Mouse (Mus musculus): Measurements from ENCODE around the gene Clec10a. TPM values are rescaled to one million over a fixed set of nuclear protein-coding genes. Genes with fewer than 3 reads are reported as not detected.

The Clec10a gene
- polyA plus RNA-seq, 1 experiment from 2014 or later, result 0.39 TPM

- ATAC-seq (ENCODE audit: insufficient read depth), result no peak
- WGBS (ENCODE audit: insufficient replicate concordance), result 59% methylated on average over 7 of the region's 7 CpGs
- Histone ChIP-seq H3K4me1 (replicated peaks) (no peaks in the 10 kb centered on the region; the same call in 1 of the 2 replicates), H3K27me3 (peaks cover 23% of the 10 kb centered on the region), H3K4me3 (replicated peaks) (no peak overlapping the region), H3K27ac (replicated peaks) (no peak overlapping the region), H3K9me3 (replicated peaks) (no peaks in the 10 kb centered on the region), H3K9ac (no peak overlapping the region), H3K36me3 (replicated peaks) (no peaks in the 10 kb centered on the region), H3K4me2 (no peak overlapping the region)
Observed at GRCm38 (mm10) chr11:70207283-70207682, 51.3 kb downstream of the Clec10a start.

- peaks cover 37% of the 10 kb centered on the region for H3K27me3 ChIP-seq
- H3K4me3 ChIP-seq (replicated peaks), result no peak overlapping the region
- no peak overlapping the region for H3K9ac ChIP-seq
- no peak overlapping the region for H3K4me2 ChIP-seq
- no peak for ATAC-seq (ENCODE audit: insufficient read depth)
- WGBS (ENCODE audit: insufficient replicate concordance), result 47% methylated on average over 5 of the region's 5 CpGs
- no peak overlapping the region for H3K27ac ChIP-seq (replicated peaks)
- H3K4me1 ChIP-seq (replicated peaks), result peaks cover 3% of the 10 kb centered on the region
- H3K36me3 ChIP-seq (replicated peaks), result no peaks in the 10 kb centered on the region
- H3K9me3 ChIP-seq (replicated peaks), result no peaks in the 10 kb centered on the region
Observed at GRCm38 (mm10) chr11:70208778-70209388, 52.9 kb downstream of the Clec10a start.

- Histone ChIP-seq H3K27ac (replicated peaks) (no peak overlapping the region), H3K9ac (no peak overlapping the region), H3K4me3 (replicated peaks) (no peak overlapping the region), H3K4me1 (replicated peaks) (peaks cover 16% of the 10 kb centered on the region), H3K4me2 (no peak overlapping the region), H3K36me3 (replicated peaks) (no peaks in the 10 kb centered on the region), H3K9me3 (replicated peaks) (no peaks in the 10 kb centered on the region), H3K27me3 (peaks cover 54% of the 10 kb centered on the region)
- ATAC-seq (ENCODE audit: insufficient read depth), result no peak
- 80% methylated on average over 2 of the region's 2 CpGs for WGBS (ENCODE audit: insufficient replicate concordance)
Observed at GRCm38 (mm10) chr11:70210681-70211080, 54.7 kb downstream of the Clec10a start.

GRCm38 (mm10) chr11:70211972-70212371 lies 56.0 kb downstream of the Clec10a start:
- Histone ChIP-seq H3K9me3 (replicated peaks) (no peaks in the 10 kb centered on the region), H3K27me3 (peaks cover 67% of the 10 kb centered on the region), H3K4me1 (replicated peaks) (peaks cover 16% of the 10 kb centered on the region), H3K4me3 (replicated peaks) (no peak overlapping the region), H3K36me3 (replicated peaks) (no peaks in the 10 kb centered on the region), H3K27ac (replicated peaks) (no peak overlapping the region), H3K4me2 (no peak overlapping the region), H3K9ac (no peak overlapping the region)
- no peak for ATAC-seq (ENCODE audit: insufficient read depth)
- 69% methylated on average over 6 of the region's 6 CpGs for WGBS (ENCODE audit: insufficient replicate concordance)

- 50% methylated on average over 6 of the region's 6 CpGs for WGBS (ENCODE audit: insufficient replicate concordance)
- H3K27ac ChIP-seq (replicated peaks), result no peak within 1 kb of the TSS
- no peaks in the 10 kb centered on the region for H3K36me3 ChIP-seq (replicated peaks)
- H3K4me2 ChIP-seq, result peak within 1 kb of the TSS; percentile 60
- H3K4me3 ChIP-seq (replicated peaks), result no peak within 1 kb of the TSS
- H3K4me1 ChIP-seq (replicated peaks), result peaks cover 16% of the 10 kb centered on the region
- H3K27me3 ChIP-seq, result peaks cover 66% of the 10 kb centered on the region
- no peak for ATAC-seq (ENCODE audit: insufficient read depth)
- H3K9ac ChIP-seq, result no peak within 1 kb of the TSS
- H3K9me3 ChIP-seq (replicated peaks), result no peaks in the 10 kb centered on the region
Observed at GRCm38 (mm10) chr11:70212423-70212822, 56.4 kb downstream of the Clec10a start, which contains the start of gene Slc16a11. Gene Slc16a11 (plus strand): TSS chr11:70212752.

- Histone ChIP-seq H3K4me3 (replicated peaks) (no peak overlapping the region), H3K27ac (replicated peaks) (no peak overlapping the region), H3K9me3 (replicated peaks) (no peaks in the 10 kb centered on the region), H3K36me3 (replicated peaks) (no peaks in the 10 kb centered on the region), H3K4me2 (no peak overlapping the region), H3K27me3 (peaks cover 66% of the 10 kb centered on the region), H3K4me1 (replicated peaks) (peaks cover 16% of the 10 kb centered on the region), H3K9ac (no peak overlapping the region)
- 9% methylated on average over 9 of the region's 9 CpGs for WGBS (ENCODE audit: insufficient replicate concordance)
- no peak for ATAC-seq (ENCODE audit: insufficient read depth)
Observed at GRCm38 (mm10) chr11:70212896-70213295, 56.9 kb downstream of the Clec10a start.

GRCm38 (mm10) chr11:70213736-70214135 lies 57.7 kb downstream of the Clec10a start:
- ATAC-seq (ENCODE audit: insufficient read depth), result no peak
- Histone ChIP-seq H3K9ac (no peak overlapping the region), H3K36me3 (replicated peaks) (no peaks in the 10 kb centered on the region), H3K4me2 (peak overlapping the region; percentile 60), H3K4me1 (replicated peaks) (peaks cover 25% of the 10 kb centered on the region), H3K4me3 (replicated peaks) (peak overlapping the region; percentile 36), H3K27ac (replicated peaks) (no peak overlapping the region), H3K27me3 (peaks cover 66% of the 10 kb centered on the region), H3K9me3 (replicated peaks) (no peaks in the 10 kb centered on the region)
- 8% methylated on average over 26 of the region's 26 CpGs for WGBS (ENCODE audit: insufficient replicate concordance)

GRCm38 (mm10) chr11:70214191-70214855 lies 58.3 kb downstream of the Clec10a start:
- Histone ChIP-seq H3K4me1 (replicated peaks) (peaks cover 31% of the 10 kb centered on the region), H3K4me2 (peak overlapping the region; percentile 60), H3K36me3 (replicated peaks) (no peaks in the 10 kb centered on the region), H3K27me3 (peaks cover 66% of the 10 kb centered on the region), H3K9ac (no peak overlapping the region), H3K4me3 (replicated peaks) (peak overlapping the region; percentile 36), H3K9me3 (replicated peaks) (no peaks in the 10 kb centered on the region), H3K27ac (replicated peaks) (no peak overlapping the region)
- WGBS (ENCODE audit: insufficient replicate concordance), result 2% methylated on average over 46 of the region's 46 CpGs
- ATAC-seq (ENCODE audit: insufficient read depth), result peak; percentile 29; the same call in 1 of the 2 replicates

- Histone ChIP-seq H3K27me3 (peaks cover 66% of the 10 kb centered on the region), H3K36me3 (replicated peaks) (no peaks in the 10 kb centered on the region), H3K27ac (replicated peaks) (no peak overlapping the region), H3K9ac (no peak overlapping the region), H3K4me3 (replicated peaks) (peak overlapping the region; percentile 36; the same call in 1 of the 2 replicates), H3K4me1 (replicated peaks) (peaks cover 36% of the 10 kb centered on the region), H3K9me3 (replicated peaks) (no peaks in the 10 kb centered on the region), H3K4me2 (peak overlapping the region; percentile 60)
- 12% methylated on average over 18 of the region's 18 CpGs for WGBS (ENCODE audit: insufficient replicate concordance)
- no peak; the same call in 1 of the 2 replicates for ATAC-seq (ENCODE audit: insufficient read depth)
Observed at GRCm38 (mm10) chr11:70214856-70215209, 58.8 kb downstream of the Clec10a start.

- Histone ChIP-seq H3K4me3 (replicated peaks) (no peak overlapping the region), H3K9me3 (replicated peaks) (no peaks in the 10 kb centered on the region), H3K9ac (no peak overlapping the region), H3K4me1 (replicated peaks) (peaks cover 40% of the 10 kb centered on the region), H3K27me3 (peaks cover 66% of the 10 kb centered on the region), H3K27ac (replicated peaks) (no peak overlapping the region), H3K4me2 (no peak overlapping the region), H3K36me3 (replicated peaks) (no peaks in the 10 kb centered on the region)
- ATAC-seq (ENCODE audit: insufficient read depth), result no peak
- 31% methylated on average over 22 of the region's 22 CpGs for WGBS (ENCODE audit: insufficient replicate concordance)
Observed at GRCm38 (mm10) chr11:70215301-70215700, 59.3 kb downstream of the Clec10a start.

- H3K36me3 ChIP-seq (replicated peaks), result no peaks in the 10 kb centered on the region
- H3K27me3 ChIP-seq, result peaks cover 59% of the 10 kb centered on the region
- WGBS (ENCODE audit: insufficient replicate concordance), result 62% methylated on average over 3 of the region's 3 CpGs
- no peak overlapping the region for H3K9ac ChIP-seq
- no peak overlapping the region for H3K27ac ChIP-seq (replicated peaks)
- H3K4me2 ChIP-seq, result no peak overlapping the region
- no peak for ATAC-seq (ENCODE audit: insufficient read depth)
- no peaks in the 10 kb centered on the region for H3K9me3 ChIP-seq (replicated peaks)
- peaks cover 49% of the 10 kb centered on the region for H3K4me1 ChIP-seq (replicated peaks)
- H3K4me3 ChIP-seq (replicated peaks), result no peak overlapping the region
Observed at GRCm38 (mm10) chr11:70216103-70216502, 60.1 kb downstream of the Clec10a start.

Measured in liver, embryonic 15.5 days (tissue).